Mouse (Mus musculus): Measurements from ENCODE around the gene Morf4l2. TPM values are rescaled to one million over a fixed set of nuclear protein-coding genes. Genes with fewer than 3 reads are reported as not detected.
"Not testable (repeated sequence)": the region's sequence is repeated elsewhere in the genome, so short reads cannot be mapped to it uniquely, and the experiment has no call there.

Morf4l2 gene
- total RNA-seq (2021): 100 to 1,000 TPM; 354 to 367 TPM
- long read RNA-seq, experiment 1, transcript Morf4l2-212 (4 exons, 1,811 nt): minor isoform, 6 of 230 reads
- long read RNA-seq, experiment 1, transcript Morf4l2-202 (4 exons, 1,859 nt): major isoform, 156 of 230 reads
- long read RNA-seq, experiment 1, transcript Morf4l2-215 (3 exons, 1,782 nt): minor isoform, 42 of 230 reads
- long read RNA-seq, experiment 1, partial matches to known transcripts: 1 of 230 reads
- long read RNA-seq, experiment 1, other reads (novel, unspliced or antisense): 20 of 230 reads
- long read RNA-seq, experiment 2, transcript Morf4l2-215 (3 exons, 1,782 nt): minor isoform, 26 of 271 reads
- long read RNA-seq, experiment 2, transcript Morf4l2-202 (4 exons, 1,859 nt): major isoform, 208 of 271 reads
- long read RNA-seq, experiment 2, partial matches to known transcripts: 2 of 271 reads
- long read RNA-seq, experiment 2, other reads (novel, unspliced or antisense): 24 of 271 reads

DNA sequence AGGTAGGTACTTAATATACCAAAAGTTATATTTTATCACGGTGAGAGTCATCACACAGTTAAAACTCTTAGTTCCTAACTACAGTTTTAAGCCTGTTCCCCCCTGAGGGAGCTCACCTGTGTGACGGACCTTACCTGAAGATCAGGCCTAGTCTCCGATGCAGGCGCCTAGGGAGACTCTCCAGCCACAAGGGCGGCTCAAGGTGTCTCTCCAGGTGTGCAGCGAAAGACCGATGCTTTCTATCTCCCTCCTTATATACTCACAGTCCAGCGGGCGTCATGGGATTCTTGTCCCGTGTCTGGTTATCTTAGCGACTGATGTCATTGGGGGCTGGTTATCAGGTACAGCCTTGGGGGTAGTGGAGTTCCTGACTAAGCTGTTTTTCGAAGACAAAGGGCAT is at the start of gene Morf4l2:
TSS of gene Morf4l2 (minus strand) at position 232 of the 400 bp plus-strand sequence.
- no peak for DNase-seq (ENCODE audit: low spot score in 2 of 2)

DNA sequence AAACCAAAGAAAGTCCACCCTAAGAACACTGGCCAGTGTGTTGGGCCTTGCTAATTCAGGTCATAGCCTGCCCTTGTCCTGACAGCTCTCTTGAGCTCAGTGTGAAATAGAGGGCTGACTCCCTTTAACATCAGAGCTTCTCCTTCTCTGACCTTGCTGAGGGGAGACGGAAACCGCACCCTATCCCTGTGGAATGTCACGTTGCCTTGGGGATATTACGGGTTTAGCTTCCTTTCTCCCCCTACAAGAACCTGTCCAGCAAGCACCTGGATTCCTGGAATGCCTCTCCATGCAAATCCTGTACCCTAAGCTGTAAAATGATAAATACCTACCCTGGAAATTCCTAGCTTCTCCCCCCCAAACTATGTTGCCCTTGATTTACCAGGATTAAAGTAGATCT is 46.0 kb upstream of the Morf4l2 start:
- DNase-seq (ENCODE audit: low spot score in 2 of 2): no peak

DNA sequence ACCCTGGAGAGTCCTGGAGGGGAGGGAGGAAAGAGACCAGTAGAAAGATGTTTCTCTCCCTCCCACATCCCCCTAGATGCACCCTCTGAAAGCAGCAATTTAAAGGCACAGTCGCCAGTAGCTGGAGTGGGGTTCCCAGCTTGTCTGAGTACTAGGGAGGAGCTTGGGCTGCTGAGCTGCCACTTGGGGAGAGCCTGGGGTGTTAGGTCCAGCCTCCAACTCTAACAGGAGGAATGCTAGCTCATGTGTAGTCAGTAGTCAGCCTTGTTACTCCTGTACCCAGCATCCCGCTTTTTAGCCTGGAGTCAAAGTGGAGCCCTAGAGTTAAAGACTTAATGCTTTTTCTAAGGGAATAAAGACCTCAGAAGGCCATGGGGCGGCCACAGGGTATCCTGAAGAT is 36.6 kb upstream of the Morf4l2 start, which contains the start of gene Glra4:
TSS of gene Glra4 (minus strand) at position 101 of the 400 bp plus-strand sequence.
- DNase-seq (ENCODE audit: low spot score in 2 of 2): no peak

DNA sequence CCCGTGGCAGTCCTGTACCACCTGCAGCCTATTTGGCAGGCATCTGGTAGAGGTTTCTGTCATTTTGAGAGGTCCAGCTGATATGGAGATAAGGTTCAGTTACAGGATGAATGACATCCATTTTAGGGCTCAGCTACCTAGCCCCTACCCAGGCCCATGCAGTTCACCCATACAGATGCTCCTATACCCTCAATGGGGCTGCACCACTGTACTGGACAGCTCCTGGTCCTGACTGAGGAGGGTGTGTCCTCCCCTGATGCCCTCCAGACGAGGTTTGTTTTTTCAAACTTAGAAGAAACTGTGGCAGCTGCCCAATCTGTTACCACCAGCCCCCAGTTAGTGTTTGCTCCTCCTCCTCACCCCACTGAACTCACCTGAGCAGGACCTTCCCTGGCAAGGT is 35.8 kb upstream of the Morf4l2 start:
- DNase-seq (ENCODE audit: low spot score in 2 of 2): no peak

DNA sequence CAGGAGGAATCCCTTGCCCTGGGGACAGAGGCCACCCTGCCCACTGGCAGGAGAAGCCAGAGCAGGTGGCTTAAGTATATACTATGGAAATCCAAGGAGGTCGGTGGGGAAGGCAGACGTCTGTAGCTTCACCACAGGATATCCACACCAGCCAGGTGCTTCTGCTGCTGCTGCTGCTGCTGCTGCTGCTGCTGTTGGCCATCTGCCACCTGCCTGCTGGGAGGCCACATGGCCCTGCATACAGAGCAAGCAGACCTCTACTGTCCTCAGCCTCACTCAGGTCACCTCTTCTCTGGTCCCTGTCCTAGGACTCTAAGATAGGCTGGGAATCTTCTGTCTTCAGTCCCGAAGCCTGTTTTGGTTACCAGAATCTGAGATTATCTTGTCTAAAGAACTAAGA is 34.6 kb upstream of the Morf4l2 start:
- DNase-seq (ENCODE audit: low spot score in 2 of 2): no peak

DNA sequence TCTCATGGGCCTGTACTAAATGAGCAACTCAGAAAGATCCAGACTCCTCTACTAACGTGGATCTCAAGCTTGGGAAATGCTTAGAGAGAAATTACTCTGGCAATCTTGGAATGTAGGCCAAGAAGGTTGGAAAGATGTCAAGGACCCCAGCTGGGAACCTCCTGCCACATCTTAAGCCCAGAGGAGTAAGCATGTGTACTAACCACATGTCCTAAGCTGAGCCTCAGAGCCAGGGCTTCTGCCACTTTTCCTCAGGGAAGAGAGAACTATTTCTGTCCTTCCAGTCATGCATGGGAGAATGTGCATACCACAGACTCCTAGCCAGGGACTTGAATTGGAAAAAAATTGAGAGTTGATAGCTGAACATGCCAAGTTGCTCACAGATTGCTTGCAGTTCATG is 29.5 kb upstream of the Morf4l2 start:
- DNase-seq (ENCODE audit: low spot score in 2 of 2): no peak

DNA sequence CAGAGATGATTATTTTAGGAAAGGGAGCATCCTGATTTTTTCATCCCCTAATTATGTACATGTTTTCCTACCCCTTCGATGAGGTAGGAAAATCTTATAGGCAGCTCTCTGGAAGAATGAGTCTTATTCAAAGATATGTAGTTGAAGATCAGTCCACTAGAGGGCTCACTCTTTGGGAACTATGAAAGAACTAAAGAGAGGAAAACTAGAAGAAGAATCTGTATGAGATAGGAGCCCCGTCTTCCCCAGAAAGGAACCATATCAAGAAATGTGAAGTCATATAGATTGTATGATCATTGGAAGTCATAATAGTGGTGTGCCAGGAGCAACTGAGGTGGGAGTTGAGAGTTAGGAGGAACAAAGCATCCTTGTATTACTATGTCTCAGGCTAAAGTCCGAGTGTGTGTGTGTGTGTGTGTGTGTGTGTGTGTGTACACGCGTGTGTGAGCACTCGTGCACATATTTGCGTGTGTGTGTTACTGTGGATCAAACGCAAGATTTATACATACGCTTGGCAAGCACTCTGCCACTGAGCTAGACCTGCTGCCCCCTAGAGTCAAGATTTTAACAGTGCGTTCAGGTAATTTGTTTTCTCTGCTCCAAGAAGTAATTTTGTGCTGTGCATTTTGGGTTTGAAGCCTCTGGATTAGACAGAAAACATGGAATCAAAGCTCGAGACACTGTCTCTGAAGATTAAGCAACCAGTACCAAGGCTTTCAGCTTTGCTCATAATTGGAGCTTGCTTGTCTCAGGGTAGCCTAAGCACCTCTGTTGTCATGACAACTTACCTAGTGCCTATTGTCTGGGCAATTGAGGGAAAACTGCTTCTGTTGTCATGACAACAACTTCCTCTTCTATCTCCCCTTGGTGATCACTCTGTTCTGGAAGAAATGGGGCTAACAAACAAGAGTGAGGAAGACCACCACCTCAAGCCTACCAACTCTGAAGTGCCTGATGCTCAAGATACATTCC is 17.9 kb upstream of the Morf4l2 start:
- DNase-seq (ENCODE audit: low spot score in 2 of 2): no peak

DNA sequence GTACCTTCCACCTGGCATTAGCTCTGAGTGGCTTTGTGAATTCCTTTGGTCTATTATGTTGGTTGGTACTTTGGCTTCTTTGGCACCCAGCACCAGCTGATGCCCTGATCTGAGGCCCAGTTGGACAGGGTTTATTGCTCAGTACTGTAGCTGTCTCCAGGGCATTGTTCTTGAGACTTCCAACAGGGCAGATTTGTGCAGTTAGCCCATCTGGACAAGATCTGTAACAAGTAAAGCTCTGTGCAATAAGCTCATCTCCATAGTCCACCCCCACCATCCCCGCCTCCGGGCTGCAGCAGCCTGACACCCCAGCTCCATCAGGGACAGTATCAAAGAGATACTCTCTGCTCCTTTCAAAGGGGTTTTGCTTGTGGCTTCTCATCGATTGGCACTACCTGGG is 12.0 kb upstream of the Morf4l2 start:
- DNase-seq (ENCODE audit: low spot score in 2 of 2): no peak

DNA sequence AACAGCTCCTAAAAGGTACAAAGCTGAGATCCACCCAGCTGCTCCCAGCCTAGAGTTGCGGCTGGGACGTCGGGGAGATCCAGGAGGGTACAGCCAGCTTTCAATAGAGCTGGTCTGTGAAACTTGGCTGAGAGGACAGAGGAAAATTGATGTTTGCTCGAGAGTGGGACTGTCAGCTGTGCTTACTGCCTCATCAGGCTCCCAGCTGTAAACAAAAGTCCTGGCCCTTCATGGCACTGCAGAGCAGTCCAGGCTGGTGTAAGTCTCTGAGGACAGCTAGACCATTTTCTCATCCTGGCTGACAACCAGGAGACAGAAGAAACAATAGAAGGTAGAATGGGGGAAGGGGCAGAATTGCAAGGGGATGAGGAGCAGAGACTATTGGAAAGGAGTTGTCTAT is 5.8 kb upstream of the Morf4l2 start:
- DNase-seq (ENCODE audit: low spot score in 2 of 2): no peak

DNA sequence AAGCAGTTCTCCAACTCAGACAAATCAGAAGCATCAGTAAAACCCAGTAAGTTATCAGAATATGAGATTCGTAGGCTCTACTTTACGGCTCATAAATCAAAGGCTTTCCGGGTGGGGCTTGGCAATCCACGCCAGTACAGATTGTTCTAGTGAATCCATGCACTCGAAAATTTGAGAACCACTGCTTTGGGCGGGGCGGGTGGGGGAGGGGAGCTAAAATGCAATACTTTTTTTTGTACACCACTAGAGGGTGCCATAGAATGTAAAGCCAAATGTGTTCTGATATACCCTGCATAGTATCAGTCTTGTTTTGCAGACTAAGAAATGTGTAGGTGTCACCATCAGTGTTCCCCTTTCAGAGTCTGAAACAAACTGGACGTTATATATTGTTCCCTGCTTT is 1.2 kb upstream of the Morf4l2 start:
- DNase-seq (ENCODE audit: low spot score in 2 of 2): no peak

DNA sequence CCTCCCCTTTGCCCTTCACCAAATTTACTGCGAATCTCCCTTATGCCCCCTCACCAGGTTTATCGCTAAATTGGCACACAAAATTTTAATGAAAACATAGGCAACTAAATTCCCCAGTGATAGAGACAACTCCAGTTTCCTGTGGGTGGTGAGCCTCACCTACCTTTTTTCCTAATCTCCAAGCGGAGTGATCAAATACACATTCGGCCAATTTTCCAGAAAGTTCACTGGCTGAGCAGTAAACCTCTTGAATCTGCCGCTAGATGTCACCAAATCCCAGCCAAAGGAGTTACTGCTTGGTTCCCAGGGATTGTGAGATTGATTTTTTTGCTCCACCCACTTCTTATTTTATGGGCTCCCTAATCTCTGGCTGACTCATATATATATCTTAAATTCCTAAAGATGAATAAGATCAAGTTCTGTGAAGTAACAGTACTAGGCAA is 808 bp downstream of the Morf4l2 start:
- DNase-seq (ENCODE audit: low spot score in 2 of 2): peak in 1 of 2 experiments; percentile 7

DNA sequence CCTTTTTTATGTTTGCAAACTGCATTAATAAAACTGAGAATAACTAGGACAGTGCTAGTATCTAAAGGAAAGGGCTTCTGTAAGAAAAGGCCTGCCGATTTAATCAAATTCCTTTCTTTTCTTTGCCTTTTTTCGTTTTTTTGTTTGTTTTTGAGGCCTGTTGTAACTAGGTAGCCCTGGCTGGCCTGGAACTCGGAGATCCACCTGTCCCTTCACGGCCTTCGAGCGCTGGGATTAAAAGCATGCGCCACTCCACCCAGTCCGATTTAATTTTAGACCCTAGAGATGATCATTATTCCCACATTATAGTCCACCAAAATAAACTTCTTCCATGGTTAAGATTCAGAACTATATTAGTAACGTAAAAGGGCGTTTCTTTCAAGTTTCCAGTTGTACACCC is 1.2 kb downstream of the Morf4l2 start:
- no peak for DNase-seq (ENCODE audit: low spot score in 2 of 2)

DNA sequence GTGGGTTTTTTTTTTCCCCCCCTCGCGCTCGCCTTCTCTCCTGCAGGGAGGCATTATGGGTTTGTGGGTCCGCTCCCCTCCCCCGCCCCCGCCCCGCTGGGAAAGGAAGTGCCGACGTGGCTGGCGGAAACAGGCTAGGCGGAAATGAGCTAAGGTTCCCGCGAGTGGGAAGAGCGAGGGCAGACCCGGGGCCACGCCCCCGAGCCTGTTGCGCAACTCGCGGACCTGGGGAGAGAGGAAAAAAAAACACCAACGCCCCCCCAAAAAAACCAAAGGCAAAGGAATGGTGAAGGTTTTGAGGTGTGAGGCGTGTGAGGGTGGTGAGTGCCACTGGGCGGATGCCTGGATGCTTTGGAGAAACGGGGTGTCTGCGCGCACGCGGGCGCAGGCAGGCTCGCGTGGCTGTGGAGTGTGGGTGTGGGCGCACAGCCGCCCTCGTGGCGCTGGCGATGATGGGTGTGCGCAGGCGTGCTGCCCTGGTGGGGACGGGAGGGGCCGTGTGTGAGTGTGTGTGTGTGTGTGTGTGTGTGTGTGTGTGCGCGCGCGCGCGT is 1.8 kb downstream of the Morf4l2 start:
- DNase-seq (ENCODE audit: low spot score in 2 of 2): peak; percentile 42 to 69

DNA sequence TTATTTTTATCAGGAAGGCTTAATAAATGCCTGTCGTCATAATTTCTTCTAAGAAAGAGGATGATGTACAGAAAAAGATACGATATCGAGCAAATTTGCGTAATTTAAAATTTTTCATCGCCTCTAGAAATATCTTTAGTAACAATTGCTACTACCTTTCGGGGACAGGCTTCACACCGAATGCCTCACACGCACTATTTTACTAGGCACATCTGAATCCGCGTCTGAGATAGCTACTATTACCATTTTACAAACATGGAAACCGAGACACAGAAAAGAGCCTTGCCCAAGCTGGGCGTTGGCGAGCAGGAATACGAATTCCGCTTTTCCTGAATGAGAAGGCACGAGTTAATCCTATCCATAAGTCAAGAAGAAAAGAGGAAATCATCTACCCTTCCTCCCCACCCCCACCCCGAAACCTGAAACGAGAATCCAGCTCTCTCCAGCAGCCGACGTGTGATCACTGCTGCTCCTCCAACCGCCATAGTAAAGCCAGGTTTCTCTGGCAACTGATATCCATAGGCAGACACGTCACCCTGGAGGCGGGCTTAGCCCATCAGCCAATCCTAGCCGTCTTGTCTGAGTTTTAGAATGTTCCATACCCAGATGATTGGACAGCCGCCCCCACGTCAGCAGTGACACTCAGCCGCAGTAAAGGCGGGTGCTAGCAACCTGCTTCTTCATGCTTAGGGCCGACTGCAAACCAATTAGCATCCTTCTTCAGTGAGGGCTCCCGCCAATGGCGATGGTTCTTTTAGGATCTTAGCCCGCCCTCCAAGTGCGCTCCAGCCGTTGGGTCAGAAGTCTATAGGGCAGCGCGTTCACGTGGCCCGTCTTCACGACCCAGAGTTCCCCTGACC is 2.5 kb downstream of the Morf4l2 start:
- peak; percentile 48 to 71 for DNase-seq (ENCODE audit: low spot score in 2 of 2)

DNA sequence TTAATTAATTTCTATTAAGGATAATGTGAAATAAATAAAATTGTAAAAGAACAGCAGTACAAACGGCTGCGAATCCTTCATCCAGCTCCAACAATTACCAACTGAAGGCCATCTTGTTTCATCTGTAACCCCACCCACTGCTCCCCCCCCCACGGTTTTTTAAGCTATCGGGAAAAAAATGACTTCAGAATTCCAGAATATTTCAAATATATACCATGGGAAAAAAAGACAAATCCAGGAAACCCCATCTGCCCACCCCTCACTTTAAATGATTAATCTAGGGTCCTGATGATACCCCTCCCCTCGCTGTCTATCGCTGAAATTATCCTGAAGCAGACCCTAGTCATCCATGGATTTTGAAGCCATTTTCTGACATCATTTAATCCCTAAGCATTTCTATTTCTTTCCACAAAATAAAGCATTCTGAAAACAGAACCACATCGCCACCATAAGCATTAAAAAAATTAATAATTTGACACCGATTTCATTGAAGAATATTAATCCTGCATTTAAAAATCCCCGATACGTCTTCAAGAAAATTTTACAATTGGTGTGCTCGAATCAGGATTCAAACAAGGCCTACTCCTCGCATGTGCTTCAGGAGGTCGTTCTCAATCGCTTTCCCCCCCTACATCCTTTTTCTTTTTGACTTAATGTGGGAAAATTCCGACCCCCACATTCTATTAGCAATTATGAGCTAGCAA is 3.3 kb downstream of the Morf4l2 start:
- no peak for DNase-seq (ENCODE audit: low spot score in 2 of 2)

DNA sequence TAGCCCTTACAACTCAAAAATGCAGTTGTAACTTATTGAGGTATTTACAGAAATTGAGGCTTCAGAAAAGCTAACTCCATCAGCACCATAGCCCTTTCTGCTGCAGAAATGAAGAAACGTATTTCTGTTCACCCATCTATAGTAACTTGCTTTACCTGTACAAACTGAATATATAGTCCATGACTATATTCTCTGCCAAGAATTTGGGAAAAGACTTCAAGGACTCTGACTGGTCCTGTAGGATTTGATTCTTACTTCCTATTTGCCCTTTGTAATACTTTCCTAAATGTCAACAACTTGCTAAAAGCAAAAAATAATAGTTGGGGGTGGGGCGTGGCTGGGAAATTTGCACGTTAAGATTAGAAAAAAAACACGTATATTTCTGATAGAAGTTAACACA is 11.5 kb downstream of the Morf4l2 start:
- no peak for DNase-seq (ENCODE audit: low spot score in 2 of 2)

DNA sequence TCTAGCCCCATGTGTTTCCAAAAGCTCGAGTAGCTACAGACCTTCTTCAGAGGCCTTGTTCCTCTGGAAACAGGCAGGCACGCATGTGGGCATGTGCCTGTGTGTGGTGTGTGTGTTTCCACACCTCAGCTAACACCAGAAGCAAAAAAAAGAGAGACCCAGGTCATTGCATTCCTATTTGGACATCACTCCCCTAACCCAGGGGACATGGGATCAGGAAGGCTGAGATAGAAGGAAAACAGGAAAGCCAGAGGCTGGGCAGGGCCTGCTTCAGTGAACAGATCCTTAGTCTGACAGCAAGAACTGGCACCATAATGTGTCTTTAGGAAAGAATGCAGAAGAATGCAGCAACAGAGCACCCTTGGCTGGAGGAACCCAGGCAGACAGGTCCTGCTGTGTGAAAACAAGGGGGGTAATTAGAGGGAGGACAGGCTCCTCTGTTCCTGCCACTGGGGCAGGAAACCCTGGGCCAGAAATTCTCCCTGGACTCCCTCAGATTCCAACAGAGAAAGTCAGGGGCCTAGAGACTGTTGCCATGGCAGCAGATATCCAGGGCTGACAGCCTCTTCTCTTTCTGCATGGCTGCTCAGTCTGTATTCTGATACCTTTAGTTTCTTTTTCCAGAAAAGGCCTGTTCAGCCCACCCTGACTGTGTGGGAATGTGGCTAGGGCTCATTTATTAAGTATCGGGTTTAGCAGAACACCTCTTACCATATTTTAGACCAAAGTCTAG is 28.6 kb downstream of the Morf4l2 start:
- not testable (repeated sequence) for DNase-seq (ENCODE audit: low spot score in 2 of 2)

DNA sequence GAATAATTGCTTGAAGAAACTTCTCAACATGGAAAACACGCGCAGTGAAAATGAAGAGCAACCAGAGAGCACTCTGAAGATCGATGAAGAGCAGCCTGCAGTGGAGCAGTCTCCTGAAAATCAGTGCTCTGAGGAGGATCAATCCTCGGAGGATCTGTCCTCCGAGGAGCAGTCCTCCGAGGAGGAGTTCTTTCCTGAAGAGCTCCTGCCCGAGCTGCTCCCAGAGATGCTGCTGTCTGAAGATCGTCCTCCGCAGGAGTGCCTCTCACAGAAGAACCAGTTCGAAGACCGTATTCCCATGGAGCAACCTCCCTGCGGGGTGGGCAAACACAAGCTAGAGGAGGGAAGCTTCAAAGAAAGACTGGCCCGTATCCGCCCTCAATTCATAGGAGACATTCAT is 34.7 kb downstream of the Morf4l2 start:
- DNase-seq (ENCODE audit: low spot score in 2 of 2): no peak

DNA sequence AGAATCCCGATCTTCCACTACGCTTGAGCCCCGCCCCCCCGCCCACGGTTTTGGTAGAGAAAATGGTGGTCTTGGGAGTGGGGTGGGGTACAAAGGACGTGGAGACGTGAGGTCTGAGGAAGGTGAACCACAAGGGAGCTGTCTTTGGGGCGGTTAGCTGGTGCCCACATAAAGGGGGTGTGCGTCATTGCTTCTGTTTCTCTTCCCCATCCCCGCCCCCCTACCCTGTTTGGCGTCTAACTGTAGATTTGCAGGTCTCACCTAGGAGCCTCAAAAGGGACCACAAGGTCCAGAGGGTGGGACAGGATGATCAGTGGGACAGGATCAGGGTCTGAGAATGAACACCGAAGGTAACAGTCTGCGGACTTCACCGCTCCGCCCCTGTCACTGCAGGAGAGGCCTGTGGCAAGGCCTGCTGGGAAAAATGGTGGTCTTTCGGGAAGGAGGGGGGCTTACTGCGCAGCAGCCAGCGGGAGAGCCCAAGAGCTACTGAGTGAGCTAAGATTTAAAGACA is 35.3 kb downstream of the Morf4l2 start:
- DNase-seq (ENCODE audit: low spot score in 2 of 2): peak; percentile 6 to 24
